Mouse (Mus musculus) kidney, postnatal 0 days (tissue): Measurements from ENCODE around the gene Plce1. TPM values are rescaled to one million over a fixed set of nuclear protein-coding genes. Genes with fewer than 3 reads are reported as not detected.

Source experiments
- ATAC-seq: fragments of 200-750 bp; cut with Nextera tagmentation; replicated peaks from 2 replicates; pipeline ENCODE4 v1.8.0; 2017; ENCODE audit warnings: low read depth, moderate number of reproducible peaks, moderate TSS enrichment, moderate library complexity; ENCODE audit not compliant: low FRiP score
- DNase-seq: peaks from one replicate; pipeline ENCODE4 v3.0.0-alpha.2; 2016; ENCODE audit warnings: low spot score
- H3K27ac ChIP-seq: fragments of 300-500 bp; sonication (generic); 2 replicates; pipeline ENCODE4 v1.5.1; 2014; ENCODE audit warnings: mild to moderate bottlenecking
- H3K27me3 ChIP-seq: fragments of 300-500 bp; sonication (generic); 2 replicates; pipeline ENCODE4 v1.6.1; 2014; ENCODE audit warnings: low read length, mixed read lengths; ENCODE audit not compliant: insufficient read depth
- H3K36me3 ChIP-seq: fragments of 300-500 bp; sonication (generic); 2 replicates; pipeline ENCODE4 v1.6.1; 2014; ENCODE audit warnings: low read length, mixed read lengths; ENCODE audit not compliant: insufficient read depth
- H3K4me1 ChIP-seq: fragments of 300-500 bp; sonication (generic); replicated peaks from 2 replicates; pipeline ENCODE4 v1.6.1; 2014; ENCODE audit warnings: antibody characterized with exemption, low read length, mixed read lengths; ENCODE audit not compliant: insufficient read depth
- H3K4me2 ChIP-seq: fragments of 300-500 bp; sonication (generic); 2 replicates; pipeline ENCODE4 v1.6.1; 2014; ENCODE audit warnings: mild to moderate bottlenecking, low read length, moderate library complexity, mixed read lengths
- H3K4me3 ChIP-seq: fragments of 300-500 bp; sonication (generic); replicated peaks from 2 replicates; pipeline ENCODE4 v1.5.1; 2014; ENCODE audit warnings: low read depth, low read length
- H3K9ac ChIP-seq: fragments of 300-500 bp; sonication (generic); 2 replicates; pipeline ENCODE4 v1.6.1; 2014; ENCODE audit warnings: low read depth, low read length
- H3K9me3 ChIP-seq: fragments of 300-500 bp; sonication (generic); replicated peaks from 2 replicates; pipeline ENCODE4 v1.6.1; 2016; ENCODE audit warnings: low read length, inconsistent platforms, mixed read lengths
- CTCF ChIP-seq: IDR thresholded peaks from 2 replicates; pipeline ENCODE4 v1.5.1; 2016; ENCODE audit warnings: antibody characterized with exemption, low read depth, mild to moderate bottlenecking, moderate library complexity
- WGBS: fragments of 180-500 bp; shearing (Covaris S2); extraction: QIAGEN DNeasy Blood & Tissue Kit; methylation state at CpG from one replicate; pipeline ENCODE4 v1.1.7; 2014; 5-methylcytosine and 5-hydroxymethylcytosine counted together
- polyA plus RNA-seq: library from polyadenylated mRNA; unstranded; fragments of >200 nt; fragmentation: Nextera tagmentation; extraction: Ambion mirVana; gene quantifications from 2 replicates; pipeline ENCODE4 v1.2.1, GENCODE M21; 2015

The Plce1 gene
- polyA plus RNA-seq, 1 experiment from 2014 or later, result 3.9 TPM

GRCm38 (mm10) chr19:38657980-38658379 lies 177.1 kb downstream of the Plce1 start:
- ATAC-seq (no peak), DNase-seq (peak; percentile 22)
- no peak overlapping the region for H3K4me3 ChIP-seq
- H3K4me1 ChIP-seq, result no peaks in the 10 kb centered on the region
- H3K9me3 ChIP-seq, result no peaks in the 10 kb centered on the region
- WGBS, result 73% methylated on average over 13 of the region's 13 CpGs
- no peak overlapping the region for H3K27ac ChIP-seq
- no peak overlapping the region for H3K4me2 ChIP-seq
- H3K36me3 ChIP-seq, result no peaks in the 10 kb centered on the region
- TF ChIP-seq CTCF, result no peak
- no peak overlapping the region for H3K9ac ChIP-seq
- H3K27me3 ChIP-seq, result no peaks in the 10 kb centered on the region

DNA sequence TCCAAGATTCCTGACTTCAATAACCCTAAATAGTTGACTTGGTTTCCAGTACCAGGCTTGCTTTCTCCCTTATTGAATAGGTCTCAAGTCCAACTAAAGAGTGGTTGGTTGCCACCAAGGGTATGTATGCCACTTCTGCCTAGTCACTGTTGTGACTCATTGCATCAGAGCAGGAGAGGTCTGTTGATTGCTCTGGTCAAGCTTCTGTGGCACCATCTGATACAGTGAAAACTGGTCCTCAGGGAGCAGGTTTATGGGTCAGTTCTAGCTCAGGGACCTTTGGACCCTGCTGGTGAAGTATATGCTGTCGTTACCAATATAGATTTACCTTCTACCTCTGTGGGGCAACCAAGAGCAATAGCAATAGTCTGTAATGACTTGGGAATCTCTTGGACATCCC lies 184.5 kb downstream of the Plce1 start:
- Histone ChIP-seq H3K4me1 (no peaks in the 10 kb centered on the region), H3K27ac (no peak overlapping the region), H3K9me3 (no peaks in the 10 kb centered on the region), H3K27me3 (no peaks in the 10 kb centered on the region), H3K4me3 (no peak overlapping the region), H3K36me3 (no peaks in the 10 kb centered on the region), H3K9ac (no peak overlapping the region), H3K4me2 (no peak overlapping the region)
- WGBS, result 79% methylated on average over 1 of the region's 1 CpGs
- ATAC-seq (no peak), DNase-seq (no peak)
- TF ChIP-seq CTCF, result no peak

DNA sequence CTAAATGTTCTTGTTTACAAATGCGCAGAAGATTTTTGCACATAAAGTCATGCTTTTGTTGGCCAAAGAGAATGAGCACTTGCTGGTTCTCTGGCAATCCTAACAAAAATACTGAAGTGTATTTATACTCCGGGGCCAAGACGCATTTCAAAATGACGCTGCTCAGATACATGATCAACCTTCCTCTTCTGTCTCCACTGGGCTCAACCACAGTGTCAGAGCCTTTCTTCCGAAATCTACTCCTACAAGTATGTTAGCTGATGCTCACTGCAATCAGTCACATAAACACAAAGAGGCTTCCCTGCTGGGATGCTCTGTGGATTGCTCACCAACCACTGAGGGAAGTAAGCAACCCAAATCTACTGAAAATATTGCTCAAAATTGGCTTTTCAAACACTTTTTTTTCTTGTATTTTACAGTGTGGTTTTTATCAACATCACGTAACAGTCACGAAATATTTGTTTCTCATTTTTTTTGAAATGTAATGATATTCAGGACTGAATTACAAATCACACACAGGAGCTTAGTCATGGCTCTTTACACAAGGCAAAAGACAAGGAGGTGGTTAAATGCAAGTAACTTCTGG lies 191.2 kb downstream of the Plce1 start:
- no peaks in the 10 kb centered on the region for H3K9me3 ChIP-seq
- DNase-seq, result no peak
- no peak overlapping the region for H3K27ac ChIP-seq
- no peaks in the 10 kb centered on the region for H3K27me3 ChIP-seq
- no peak for TF ChIP-seq CTCF
- no peaks in the 10 kb centered on the region for H3K4me1 ChIP-seq
- H3K36me3 ChIP-seq, result no peaks in the 10 kb centered on the region
- H3K9ac ChIP-seq, result no peak overlapping the region
- H3K4me2 ChIP-seq, result no peak overlapping the region
- ATAC-seq, result no peak
- H3K4me3 ChIP-seq, result no peak overlapping the region
- 82% methylated on average over 7 of the region's 7 CpGs for WGBS

DNA sequence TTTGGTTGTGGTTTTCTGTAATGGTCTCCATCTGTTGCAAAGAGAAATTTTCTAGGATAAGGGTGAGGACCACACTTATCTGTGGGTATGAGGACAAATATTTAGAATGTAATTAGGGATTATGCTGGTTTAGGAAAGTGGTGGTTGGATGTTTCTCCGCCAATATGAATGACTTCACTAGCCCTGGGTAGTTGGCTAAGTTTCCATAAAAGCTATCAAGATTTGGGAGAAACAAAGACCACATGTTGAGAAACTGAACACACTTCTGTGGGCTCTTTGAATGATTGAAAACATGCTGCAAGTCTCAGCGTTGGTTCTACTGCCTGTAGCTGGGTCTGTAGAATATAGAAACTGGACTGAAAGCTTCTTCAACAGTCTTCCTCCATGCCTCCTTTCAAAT lies 193.0 kb downstream of the Plce1 start:
- no peak for TF ChIP-seq CTCF
- no peaks in the 10 kb centered on the region for H3K9me3 ChIP-seq
- H3K9ac ChIP-seq, result no peak overlapping the region
- 87% methylated on average over 2 of the region's 2 CpGs for WGBS
- no peaks in the 10 kb centered on the region for H3K27me3 ChIP-seq
- ATAC-seq, result no peak
- no peaks in the 10 kb centered on the region for H3K4me1 ChIP-seq
- no peaks in the 10 kb centered on the region for H3K36me3 ChIP-seq
- no peak for DNase-seq
- no peak overlapping the region for H3K27ac ChIP-seq
- H3K4me3 ChIP-seq, result no peak overlapping the region
- no peak overlapping the region for H3K4me2 ChIP-seq

DNA sequence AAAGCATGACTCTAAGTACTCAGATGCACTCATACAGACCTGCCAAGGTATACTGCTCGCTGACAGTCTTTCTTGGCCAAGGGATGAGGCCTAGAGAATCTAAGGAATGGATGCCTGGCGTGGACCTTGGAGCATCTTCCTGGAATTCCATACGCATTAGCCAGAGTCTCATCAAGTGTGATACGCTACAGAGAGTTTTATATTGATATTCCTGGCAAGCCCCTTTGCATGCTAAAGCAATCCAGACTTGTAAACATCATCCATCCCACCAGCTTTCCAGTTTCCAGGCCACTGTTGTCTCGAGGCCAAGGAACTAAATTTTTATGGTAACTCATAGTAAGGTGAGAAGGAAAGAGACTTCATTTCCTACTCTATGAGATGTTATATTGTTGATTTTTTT lies 197.7 kb downstream of the Plce1 start:
- Histone ChIP-seq H3K27ac (no peak overlapping the region), H3K9ac (no peak overlapping the region), H3K9me3 (no peaks in the 10 kb centered on the region), H3K36me3 (no peaks in the 10 kb centered on the region), H3K4me2 (no peak overlapping the region), H3K4me3 (no peak overlapping the region), H3K27me3 (no peaks in the 10 kb centered on the region), H3K4me1 (no peaks in the 10 kb centered on the region)
- DNase-seq (no peak), ATAC-seq (no peak)
- WGBS, result 79% methylated on average over 5 of the region's 5 CpGs
- no peak for TF ChIP-seq CTCF

- WGBS, result 88% methylated on average over 4 of the region's 4 CpGs
- H3K4me2 ChIP-seq, result no peak overlapping the region
- H3K9ac ChIP-seq, result no peak overlapping the region
- H3K36me3 ChIP-seq, result no peaks in the 10 kb centered on the region
- H3K9me3 ChIP-seq, result no peaks in the 10 kb centered on the region
- H3K4me1 ChIP-seq, result no peaks in the 10 kb centered on the region
- DNase-seq, result no peak
- H3K27ac ChIP-seq, result no peak overlapping the region
- ATAC-seq, result no peak
- no peaks in the 10 kb centered on the region for H3K27me3 ChIP-seq
- TF ChIP-seq CTCF, result no peak
- H3K4me3 ChIP-seq, result no peak overlapping the region
Observed at GRCm38 (mm10) chr19:38679520-38679919, 198.6 kb downstream of the Plce1 start.

- Histone ChIP-seq H3K4me1 (no peaks in the 10 kb centered on the region), H3K4me2 (no peak overlapping the region), H3K36me3 (no peaks in the 10 kb centered on the region), H3K9ac (no peak overlapping the region), H3K9me3 (no peaks in the 10 kb centered on the region), H3K27me3 (no peaks in the 10 kb centered on the region), H3K27ac (no peak overlapping the region), H3K4me3 (no peak overlapping the region)
- ATAC-seq (peak; percentile 63; the same call in 1 of the 2 replicates), DNase-seq (peak; percentile 15)
- TF ChIP-seq CTCF, result no peak
- WGBS, result 57% methylated on average over 5 of the region's 5 CpGs
Observed at GRCm38 (mm10) chr19:38687326-38687725, 206.4 kb downstream of the Plce1 start.
